Mouse (Mus musculus) WW6 (cell line): ENCODE measurements around the gene Akap10.
A peak's percentile ranks its signal among the peaks of the same experiment; 100 is the strongest.
"Not testable (repeated sequence)": the region's sequence is repeated elsewhere in the genome, so short reads cannot be mapped to it uniquely, and the experiment has no call there.

Experiments used
- DNase-seq: peaks from one replicate; pipeline ENCODE4 v3.0.0-alpha.2; 2013; ENCODE audit warnings: low read depth, low spot score

The Akap10 gene

GRCm38 (mm10) chr11:61930640-61931586 lies 861 bp upstream of the Akap10 start:
- DNase-seq, result no peak

- DNase-seq, result no peak
Observed at GRCm38 (mm10) chr11:61929323-61930097, 542 bp downstream of the Akap10 start.

GRCm38 (mm10) chr11:61923309-61923708 lies 6.7 kb downstream of the Akap10 start:
- no peak for DNase-seq

DNA sequence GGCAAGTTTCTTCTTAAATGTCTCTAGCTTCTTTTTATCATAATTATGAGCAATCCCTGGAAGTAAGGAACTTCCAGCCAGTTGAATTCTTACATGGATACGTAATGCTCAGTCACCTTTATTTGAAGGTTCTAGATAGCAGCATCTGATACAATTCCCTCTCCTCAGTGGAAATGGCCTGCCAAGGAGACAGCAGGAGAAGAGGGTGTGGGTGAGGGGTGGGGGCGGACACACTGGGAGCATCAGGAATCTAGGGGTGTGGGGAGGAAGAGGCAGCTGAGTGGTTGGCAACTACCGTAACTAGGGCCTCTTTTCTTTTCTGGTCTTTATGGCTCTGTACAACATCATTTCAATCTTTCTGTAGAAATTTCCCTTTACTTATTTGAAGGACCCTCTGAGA lies 10.3 kb downstream of the Akap10 start:
- no peak for DNase-seq

DNA sequence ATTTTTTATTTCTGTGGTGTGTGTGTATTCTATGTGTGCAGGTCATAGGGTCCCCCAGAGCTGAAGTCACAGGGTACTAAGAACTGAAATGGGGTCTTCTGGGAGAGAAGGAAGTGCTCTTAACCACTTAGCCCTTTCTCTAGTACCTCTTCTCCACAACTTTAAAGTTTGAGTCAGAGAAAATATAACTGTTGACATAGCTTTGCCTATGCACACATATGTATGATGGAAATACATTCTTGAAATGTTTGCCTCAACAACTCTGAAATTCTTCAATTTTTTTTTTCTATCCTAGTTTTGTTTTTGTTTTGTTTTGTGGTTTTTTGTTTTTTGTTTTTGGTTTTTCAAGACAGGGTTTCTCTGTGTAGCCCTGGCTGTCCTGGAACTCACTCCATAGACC lies 21.7 kb downstream of the Akap10 start:
- DNase-seq, result no peak

- DNase-seq, result peak; percentile 14
Observed at GRCm38 (mm10) chr11:61882183-61882582, 47.9 kb downstream of the Akap10 start.

DNA sequence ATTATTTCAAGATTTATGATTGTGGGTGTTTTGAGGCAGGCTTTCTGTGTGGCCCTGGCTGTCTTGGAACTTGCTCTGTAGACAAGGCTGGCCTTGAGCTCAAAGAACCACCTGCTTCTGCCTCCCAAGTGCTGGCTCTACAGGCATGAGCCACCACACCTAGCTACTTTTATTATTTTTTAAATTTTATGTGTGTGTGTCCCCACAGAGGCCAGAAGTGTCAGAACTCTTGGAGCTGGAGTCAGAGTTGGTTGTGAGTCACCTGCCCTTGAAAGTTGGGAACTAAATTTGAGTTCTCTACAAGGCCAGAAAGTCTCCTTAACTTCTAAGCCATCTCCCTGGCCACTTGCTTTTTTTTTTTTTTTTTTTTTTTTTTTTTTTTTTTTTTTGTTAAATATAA lies 50.1 kb downstream of the Akap10 start:
- DNase-seq, result no peak

DNA sequence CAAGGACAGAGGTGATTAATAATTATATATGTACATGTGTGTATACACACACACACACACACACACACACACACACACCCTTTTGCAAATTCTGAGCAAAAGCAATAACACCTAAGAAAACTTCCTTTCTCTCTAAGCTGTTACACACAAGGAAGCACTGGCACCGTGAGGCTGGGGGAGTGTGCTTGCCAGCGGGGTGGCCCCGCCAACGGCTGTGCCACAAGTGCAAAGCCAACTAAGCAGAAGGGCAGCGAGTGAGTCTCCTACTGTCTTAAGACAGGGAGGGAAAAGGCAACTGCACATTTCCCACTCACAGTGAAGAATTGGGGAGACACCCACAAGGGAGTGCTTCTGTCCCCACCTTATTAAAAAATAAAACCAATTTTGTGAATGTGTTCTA lies 58.2 kb downstream of the Akap10 start:
- no peak for DNase-seq

- DNase-seq, result no peak
Observed at GRCm38 (mm10) chr11:61866856-61867255, 63.2 kb downstream of the Akap10 start.

GRCm38 (mm10) chr11:61861781-61862547 lies 68.1 kb downstream of the Akap10 start:
- DNase-seq, result no peak

GRCm38 (mm10) chr11:61859316-61859715 lies 70.7 kb downstream of the Akap10 start:
- no peak for DNase-seq

DNA sequence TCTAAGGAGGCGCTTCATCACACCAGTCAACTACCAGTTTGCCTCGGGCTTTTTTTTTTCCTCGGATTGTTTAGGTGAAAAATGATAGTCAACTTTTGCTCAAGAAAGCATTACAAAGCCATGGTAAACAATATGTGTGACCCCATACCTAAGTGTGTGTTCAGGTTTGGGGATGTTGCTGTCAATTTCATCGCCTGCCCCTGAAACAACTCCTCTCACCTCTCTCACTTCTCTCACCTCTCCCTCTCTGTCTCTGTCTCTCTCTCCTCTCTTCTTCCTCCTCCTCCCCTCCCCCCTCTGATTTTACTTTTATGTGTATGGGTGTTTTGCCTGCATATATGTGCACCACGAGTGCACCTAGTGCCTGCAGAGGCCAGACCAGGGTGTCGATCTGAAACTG lies 74.5 kb downstream of the Akap10 start:
- DNase-seq, result no peak

DNA sequence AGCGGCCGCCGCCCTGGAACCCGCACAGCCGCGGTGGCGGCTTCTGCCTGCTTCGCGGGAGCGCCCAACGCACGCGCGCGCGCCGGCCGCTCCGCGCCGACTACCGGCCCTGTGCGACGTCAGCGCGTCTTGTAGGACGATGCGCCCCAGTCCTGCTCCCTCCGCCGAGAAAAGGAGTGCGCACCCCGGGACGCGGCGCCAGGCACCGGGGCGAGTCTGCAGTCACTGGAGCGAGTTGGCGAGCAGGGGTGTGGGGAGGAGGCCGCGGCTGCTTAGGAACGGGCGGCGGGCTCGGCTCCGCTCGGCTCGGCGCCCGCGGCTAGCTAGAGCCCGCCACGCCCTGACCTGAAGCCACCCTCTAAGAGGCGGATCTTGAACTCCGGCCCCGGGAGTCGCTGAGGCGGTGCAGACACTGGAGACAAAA lies 75.1 kb downstream of the Akap10 start, which contains the start of gene Ulk2:
Ulk2 (minus strand) TSS at position 86 of the 424 bp plus-strand sequence.
- DNase-seq, result peak; percentile 85

DNA sequence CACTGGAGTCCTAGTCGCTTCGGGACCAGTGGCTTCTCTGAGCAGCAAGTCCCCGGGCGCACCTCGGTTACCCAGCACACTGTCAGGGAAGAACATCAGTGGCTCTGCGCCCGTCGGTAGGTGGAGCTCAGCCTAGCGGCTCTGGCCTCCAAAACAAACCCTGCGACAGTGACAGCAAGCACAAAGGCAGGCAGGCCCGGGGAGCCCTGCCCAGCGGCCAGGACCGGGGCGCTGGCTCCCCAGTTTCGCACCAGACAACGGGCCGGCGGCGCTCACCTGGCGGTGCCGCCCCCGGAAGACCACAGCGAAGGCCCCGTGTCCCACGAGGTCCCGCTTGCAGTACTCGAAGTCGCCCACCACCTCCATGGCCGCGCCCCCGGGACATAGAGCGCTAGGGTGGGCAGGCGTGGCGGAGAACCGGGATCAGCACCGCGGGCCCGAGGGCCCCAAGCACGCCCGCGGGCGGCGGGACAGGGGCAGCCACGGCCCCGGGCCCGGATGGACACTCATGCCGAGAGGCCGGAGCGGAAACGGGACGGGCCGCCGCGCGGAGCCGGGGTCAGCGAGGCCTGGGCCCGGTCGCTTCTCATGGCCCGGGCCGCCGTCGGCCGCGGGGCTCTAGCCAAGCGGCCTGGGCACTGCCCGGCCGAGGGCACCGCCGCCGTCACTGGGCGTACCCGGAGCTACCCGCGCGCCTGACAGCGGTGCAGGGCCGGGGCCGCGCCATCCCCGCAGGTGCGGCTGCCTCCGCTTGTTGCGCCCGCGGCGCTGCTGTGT lies 75.7 kb downstream of the Akap10 start:
- peak; percentile 62 for DNase-seq

- DNase-seq, result no peak
Observed at GRCm38 (mm10) chr11:61853659-61854058, 76.4 kb downstream of the Akap10 start.

DNA sequence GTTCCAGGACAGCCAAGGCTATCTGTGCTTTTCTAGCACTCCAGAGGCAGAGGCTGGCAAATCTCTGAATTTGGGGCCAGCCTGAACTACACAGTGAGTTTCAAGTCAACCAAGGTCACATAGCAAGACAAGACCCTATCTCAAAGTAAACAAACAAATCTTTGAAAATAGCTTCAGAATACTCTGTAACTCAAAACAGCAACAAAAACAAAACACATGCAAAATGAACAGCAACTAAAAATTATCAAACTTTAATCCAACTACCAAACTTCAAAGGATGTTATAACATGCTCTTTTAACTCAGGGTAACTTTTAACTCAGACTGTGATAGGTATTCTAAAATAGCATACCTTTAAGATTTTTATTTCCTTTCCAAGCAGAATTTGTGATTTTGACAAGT lies 77.1 kb downstream of the Akap10 start:
- DNase-seq, result no peak

GRCm38 (mm10) chr11:61851195-61851594 lies 78.9 kb downstream of the Akap10 start:
- no peak for DNase-seq

- DNase-seq, result not testable (repeated sequence)
Observed at GRCm38 (mm10) chr11:61840663-61841062, 89.4 kb downstream of the Akap10 start.

DNA sequence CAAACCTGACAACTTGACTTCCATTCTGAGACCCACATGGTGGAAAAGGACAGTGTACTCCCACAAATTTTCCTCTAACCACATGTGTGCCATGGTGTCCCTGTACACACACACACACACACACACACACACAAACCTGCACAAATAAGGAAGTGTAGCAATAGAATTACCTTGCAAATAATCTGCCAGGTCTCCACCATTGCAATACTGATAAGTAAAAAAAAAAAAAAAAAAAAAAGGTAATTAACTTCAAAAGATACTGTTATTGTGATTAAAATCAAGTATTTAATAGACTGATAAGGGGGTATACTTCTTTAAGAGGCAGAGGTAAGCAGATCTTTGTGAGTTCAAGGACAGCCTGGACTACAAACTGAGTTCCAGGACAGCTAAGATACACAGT lies 90.1 kb downstream of the Akap10 start:
- DNase-seq, result no peak

- no peak for DNase-seq
Observed at GRCm38 (mm10) chr11:61839182-61839581, 90.9 kb downstream of the Akap10 start.
